Mouse (Mus musculus) retina, embryonic 14.5 days (tissue): Measurements from ENCODE around the gene Hcn1.

Experiments
- DNase-seq: peaks from one replicate; pipeline ENCODE4 v3.0.0-alpha.2; 2015; ENCODE audit warnings: low spot score

Hcn1 gene

DNA sequence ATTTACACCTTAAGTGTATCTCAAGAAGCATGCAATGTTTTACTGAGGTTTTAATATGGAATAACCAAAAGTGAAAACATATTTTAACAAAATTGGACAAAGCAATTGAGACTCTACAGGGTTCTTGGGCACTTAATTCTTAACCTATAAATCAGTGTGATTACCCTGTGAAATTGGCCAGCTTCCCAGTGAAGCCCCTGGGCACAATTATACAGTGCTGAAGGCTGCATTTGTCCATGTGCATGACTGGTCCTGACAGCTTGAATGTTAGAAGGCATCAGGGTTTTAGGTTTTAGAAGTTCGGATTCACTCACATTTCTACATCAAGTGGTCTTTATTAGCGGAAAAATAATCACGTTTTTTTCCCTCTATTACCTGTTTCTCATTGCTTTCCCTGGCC lies 103.9 kb downstream of the Hcn1 start:
- DNase-seq: peak; percentile 20

DNA sequence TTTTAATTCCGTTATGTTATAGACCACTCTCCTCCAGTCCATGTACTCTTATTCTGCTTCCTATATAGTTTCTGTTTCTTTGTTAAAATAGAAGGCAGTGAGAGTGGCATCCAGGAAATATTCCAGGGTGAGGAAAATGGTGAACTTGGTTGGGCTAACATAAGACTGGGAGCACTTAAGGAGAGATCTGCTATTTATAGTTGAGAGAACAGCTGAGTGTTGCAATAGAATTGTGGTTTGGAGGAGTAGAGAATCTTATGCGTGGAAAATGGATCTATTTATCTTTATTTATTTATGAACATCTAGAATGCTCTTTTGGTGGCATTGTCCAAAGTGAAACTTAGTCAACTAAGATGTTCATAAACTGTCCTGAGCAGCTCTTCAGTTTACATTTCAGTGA lies 104.4 kb downstream of the Hcn1 start:
- DNase-seq: no peak

DNA sequence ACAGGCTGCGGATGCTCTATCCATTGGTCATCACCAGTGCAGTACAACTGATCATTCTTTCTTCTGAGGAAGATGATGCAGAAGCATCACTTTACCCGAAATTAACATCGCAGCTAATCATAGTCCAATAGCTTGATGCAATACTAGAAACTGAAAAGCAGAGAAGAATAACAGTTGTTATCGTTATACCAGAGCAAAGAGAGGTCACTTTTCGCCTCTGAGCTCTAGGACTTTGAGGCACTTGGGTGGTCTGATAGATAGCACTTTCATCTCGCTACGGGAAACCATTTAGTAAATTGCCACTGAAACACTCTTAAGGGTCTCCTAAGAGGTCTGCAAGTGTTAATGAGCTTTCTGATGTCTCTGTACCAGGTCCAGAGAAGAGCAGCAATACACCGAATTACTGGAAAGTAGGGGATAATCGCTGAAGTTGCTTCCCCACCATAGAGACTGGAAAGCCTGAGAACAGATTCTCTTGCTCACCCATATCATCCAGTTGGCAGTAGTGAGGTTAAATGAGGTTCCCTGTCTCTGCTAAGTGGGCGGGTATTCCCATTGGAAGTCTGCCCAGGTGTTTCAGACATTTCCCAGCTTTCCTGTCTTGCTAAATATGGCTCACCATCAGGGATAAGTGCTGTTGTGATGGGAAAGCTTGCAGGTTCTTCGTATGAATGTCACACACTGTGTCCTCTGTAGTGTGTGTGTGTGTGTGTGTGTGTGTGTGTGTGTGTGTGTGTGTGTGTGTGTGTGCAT lies 105.0 kb downstream of the Hcn1 start:
- DNase-seq: no peak

DNA sequence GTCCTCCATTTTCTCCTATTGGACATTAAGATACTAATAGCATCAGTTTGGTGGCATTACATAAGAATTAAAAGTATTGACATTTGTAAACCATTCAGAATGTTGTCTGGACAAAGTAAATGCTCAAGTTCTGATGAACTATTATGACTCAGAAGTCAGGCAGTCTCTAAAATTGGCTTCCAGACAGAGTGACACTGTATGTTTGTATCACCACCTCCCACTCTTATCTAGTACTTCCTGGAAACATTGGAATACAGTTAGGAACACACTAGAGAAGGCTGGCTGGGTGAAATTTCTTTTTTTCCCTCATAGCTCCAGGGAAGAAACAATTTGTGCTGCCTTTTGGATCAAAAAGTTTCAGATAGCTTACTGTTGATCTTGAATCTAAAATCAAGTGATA lies 108.7 kb downstream of the Hcn1 start:
- DNase-seq: no peak

- no peak for DNase-seq
Measured at GRCm38 (mm10) chr13:117722090-117722489, 120.0 kb downstream of the Hcn1 start.

- DNase-seq: no peak
Measured at GRCm38 (mm10) chr13:117724083-117724482, 122.0 kb downstream of the Hcn1 start.

DNA sequence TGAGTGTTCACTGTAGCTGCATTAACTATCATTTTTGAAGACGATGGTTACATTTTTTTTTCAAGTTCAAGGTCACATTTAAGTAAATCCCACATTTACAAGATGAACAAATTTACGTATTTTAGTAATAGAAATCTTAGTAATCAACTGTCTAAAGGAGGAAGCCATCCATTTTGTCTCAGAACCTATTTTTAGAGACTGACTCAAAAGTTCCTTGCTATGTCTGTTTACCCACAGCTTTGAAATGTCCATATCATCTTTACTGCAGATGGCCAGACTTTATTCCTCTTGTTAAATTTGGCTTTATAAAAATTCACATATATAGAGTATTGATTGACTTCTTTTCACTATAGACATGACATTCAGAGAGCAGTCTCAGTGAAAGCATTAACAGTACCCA lies 126.3 kb downstream of the Hcn1 start:
- DNase-seq: no peak

- no peak for DNase-seq
Measured at GRCm38 (mm10) chr13:117732738-117733137, 130.6 kb downstream of the Hcn1 start.

- no peak for DNase-seq
Measured at GRCm38 (mm10) chr13:117744451-117744850, 142.3 kb downstream of the Hcn1 start.

- no peak for DNase-seq
Measured at GRCm38 (mm10) chr13:117745173-117745572, 143.1 kb downstream of the Hcn1 start.

GRCm38 (mm10) chr13:117765487-117765886 lies 163.4 kb downstream of the Hcn1 start:
- no peak for DNase-seq

DNA sequence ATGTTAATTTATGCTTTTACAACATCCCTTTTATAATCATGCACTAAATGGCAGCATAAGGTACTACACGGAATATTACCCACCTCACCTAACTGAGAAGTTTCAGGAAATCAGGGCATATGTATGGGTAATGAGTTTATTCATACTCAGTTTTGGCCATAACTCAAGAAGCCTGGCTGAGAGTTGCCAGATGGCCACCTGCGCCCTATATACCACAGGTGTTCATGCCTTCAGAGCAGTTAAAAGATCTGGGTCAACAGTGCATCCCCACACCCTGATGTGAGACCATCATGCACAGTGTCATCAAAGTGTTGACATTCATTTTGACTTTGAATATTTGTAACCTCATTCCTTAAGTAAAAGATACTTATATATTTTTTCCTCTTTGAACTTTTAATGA lies 183.3 kb downstream of the Hcn1 start:
- no peak for DNase-seq

- no peak for DNase-seq
Measured at GRCm38 (mm10) chr13:117792861-117793260, 190.7 kb downstream of the Hcn1 start.

GRCm38 (mm10) chr13:117801061-117801460 lies 198.9 kb downstream of the Hcn1 start:
- DNase-seq: no peak

DNA sequence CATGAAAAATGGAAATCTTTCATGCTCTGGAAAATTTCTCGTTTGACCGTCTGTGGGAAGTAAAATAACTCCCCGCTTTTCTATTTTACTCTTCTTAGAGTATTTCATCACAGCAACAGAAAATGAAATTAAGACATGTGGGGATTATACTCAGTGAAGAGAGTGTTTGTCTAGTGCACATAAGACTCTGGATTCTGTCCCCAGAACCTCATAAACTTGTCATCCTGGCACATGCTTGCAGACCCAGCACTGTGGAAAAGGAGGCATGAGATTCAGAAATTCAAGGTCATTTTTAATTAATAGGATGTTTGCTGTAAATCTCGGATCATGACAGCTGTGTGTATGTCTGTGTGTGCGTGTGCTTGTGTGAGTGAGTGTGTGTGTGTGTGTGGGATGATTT lies 225.5 kb downstream of the Hcn1 start:
- no peak for DNase-seq

- DNase-seq: peak; percentile 73
Measured at GRCm38 (mm10) chr13:117836658-117837057, 234.5 kb downstream of the Hcn1 start.

DNA sequence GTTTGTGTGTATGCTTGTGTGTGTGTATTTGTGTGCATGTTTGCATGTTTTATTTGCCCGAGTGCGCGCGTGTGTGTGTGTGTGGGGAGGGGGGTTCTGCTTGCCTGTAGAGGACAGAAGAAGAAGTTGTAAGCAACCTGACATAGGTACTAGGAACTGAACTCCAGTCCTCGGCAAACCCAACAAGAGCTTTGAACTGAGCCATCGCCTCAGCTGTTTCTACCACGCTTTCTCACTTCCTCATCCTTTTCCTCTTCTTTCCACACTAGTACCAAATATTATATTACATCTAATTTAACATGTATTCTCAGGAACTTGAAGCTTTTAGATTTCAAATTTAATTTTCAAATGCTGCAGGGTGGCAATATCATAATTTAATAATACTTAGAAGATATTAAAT lies 236.1 kb downstream of the Hcn1 start:
- no peak for DNase-seq

GRCm38 (mm10) chr13:117842366-117842765 lies 240.2 kb downstream of the Hcn1 start:
- DNase-seq: no peak

DNA sequence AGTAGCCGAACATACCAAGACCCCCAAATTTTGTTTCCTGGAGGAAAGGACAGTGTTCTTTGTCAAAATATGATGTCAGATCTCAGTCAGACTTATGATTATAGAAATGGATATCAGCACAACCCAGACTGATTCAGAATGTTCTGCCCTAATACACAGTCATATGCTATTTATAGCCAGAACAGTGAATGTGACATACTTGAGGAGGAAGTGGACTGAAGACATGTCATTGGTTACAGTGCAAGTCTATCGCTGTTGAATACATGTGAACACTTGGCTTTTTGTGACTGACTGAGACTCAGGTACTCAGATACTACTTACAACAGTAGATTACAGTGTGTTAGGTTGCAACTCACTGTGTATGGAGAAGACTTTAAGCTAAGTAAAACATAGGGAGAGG lies 245.2 kb downstream of the Hcn1 start:
- DNase-seq: no peak

DNA sequence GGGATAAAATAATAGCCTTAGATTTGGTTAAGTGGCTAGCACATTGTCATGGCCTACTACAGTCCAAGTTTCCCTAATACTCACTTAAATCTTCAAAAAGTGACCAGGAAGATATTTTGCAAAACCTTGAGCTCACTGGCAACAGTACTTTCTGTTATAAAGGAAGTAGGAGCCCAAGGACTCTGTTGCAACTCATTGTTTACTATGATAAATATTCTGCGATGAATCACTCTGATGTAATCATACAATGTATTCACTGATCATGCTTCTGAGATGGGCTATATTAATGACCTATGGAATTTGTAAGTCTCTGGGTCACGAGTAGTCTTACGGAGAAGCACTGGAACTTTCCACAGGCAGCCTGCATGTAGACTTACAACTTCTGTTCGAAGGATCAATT lies 246.6 kb downstream of the Hcn1 start:
- no peak for DNase-seq

- DNase-seq: no peak
Measured at GRCm38 (mm10) chr13:117851954-117852710, 250.0 kb downstream of the Hcn1 start.

DNA sequence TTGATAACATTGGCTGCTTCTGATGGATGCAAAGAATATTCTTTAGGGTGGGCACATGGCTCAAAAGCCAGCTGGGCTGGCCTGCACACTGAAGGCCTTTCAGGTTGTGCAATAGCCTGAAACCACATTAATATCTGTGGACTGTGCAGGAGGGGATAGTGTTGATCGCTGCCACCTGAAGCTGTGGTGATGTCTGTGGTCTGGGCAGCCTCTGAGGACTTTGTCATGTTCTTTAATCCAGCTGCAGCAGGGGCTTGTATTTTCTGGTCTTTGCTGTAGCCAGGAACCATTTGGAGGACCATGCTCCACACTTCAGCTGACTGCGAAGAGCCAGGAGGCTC lies 250.6 kb downstream of the Hcn1 start:
- DNase-seq: no peak

DNA sequence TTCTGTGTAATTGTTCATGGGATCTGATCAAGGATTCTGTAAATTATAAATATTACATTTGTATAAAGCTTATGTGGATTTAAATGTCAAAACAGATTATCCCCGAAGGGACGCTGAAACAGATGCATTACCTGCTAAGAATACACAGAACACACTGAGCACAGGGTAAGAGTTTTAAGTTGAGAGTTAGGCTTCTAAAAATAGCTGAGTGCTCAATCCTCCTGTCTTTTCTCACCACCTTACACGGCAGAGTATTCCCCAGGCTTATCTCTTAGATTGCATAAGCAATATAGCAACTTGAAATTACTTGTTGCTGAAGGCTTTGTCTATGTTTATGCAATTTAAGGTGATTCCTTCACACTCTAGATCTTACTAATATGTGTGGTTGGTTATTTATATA lies 256.3 kb downstream of the Hcn1 start:
- no peak for DNase-seq

- no peak for DNase-seq
Measured at GRCm38 (mm10) chr13:117877787-117878186, 275.7 kb downstream of the Hcn1 start.
